Mouse (Mus musculus) midbrain, embryonic 15.5 days (tissue): ENCODE measurements at regions not wholly inside any gene's neighbourhood (a gene's known extent, or its start where the extent isn't known, plus 50 kb on each side); places are given as distances from the start of the nearest gene placed in this dataset.
A peak's percentile ranks its signal among the peaks of the same experiment; 100 is the strongest.

Experiments
- ATAC-seq: fragments of 200-750 bp; cut with Nextera tagmentation; replicated peaks from 2 replicates; pipeline ENCODE4 v1.8.0; 2017; ENCODE audit warnings: moderate TSS enrichment
- H3K27ac ChIP-seq: fragments of 300-500 bp; sonication (generic); 2 replicates; pipeline ENCODE4 v1.5.1; 2015; ENCODE audit warnings: mild to moderate bottlenecking, inconsistent platforms
- H3K27me3 ChIP-seq: fragments of 300-500 bp; sonication (generic); replicated peaks from 2 replicates; pipeline ENCODE4 v1.6.1; 2015; ENCODE audit warnings: inconsistent platforms
- H3K36me3 ChIP-seq: fragments of 300-500 bp; sonication (generic); replicated peaks from 2 replicates; pipeline ENCODE4 v1.6.1; 2015; ENCODE audit warnings: inconsistent platforms
- H3K4me1 ChIP-seq: fragments of 300-500 bp; sonication (generic); 2 replicates; pipeline ENCODE4 v1.6.1; 2015; ENCODE audit warnings: inconsistent platforms
- H3K4me2 ChIP-seq: fragments of 300-500 bp; sonication (generic); 2 replicates; pipeline ENCODE4 v1.6.1; 2015; ENCODE audit warnings: inconsistent platforms, mild to moderate bottlenecking, moderate library complexity
- H3K4me3 ChIP-seq: fragments of 300-500 bp; sonication (generic); 2 replicates; pipeline ENCODE4 v1.5.1; 2015; ENCODE audit warnings: mild to moderate bottlenecking, inconsistent platforms
- H3K9ac ChIP-seq: fragments of 300-500 bp; sonication (generic); 2 replicates; pipeline ENCODE4 v1.6.1; 2015; ENCODE audit warnings: mild to moderate bottlenecking, inconsistent platforms
- H3K9me3 ChIP-seq: fragments of 300-500 bp; sonication (generic); 2 replicates; pipeline ENCODE4 v1.6.1; 2016; ENCODE audit warnings: inconsistent platforms
- WGBS: fragments of 180-500 bp; shearing (Covaris S2); methylation state at CpG from one replicate; pipeline ENCODE4 v1.1.7; 2015; ENCODE audit warnings: mixed read lengths; 5-methylcytosine and 5-hydroxymethylcytosine counted together

DNA sequence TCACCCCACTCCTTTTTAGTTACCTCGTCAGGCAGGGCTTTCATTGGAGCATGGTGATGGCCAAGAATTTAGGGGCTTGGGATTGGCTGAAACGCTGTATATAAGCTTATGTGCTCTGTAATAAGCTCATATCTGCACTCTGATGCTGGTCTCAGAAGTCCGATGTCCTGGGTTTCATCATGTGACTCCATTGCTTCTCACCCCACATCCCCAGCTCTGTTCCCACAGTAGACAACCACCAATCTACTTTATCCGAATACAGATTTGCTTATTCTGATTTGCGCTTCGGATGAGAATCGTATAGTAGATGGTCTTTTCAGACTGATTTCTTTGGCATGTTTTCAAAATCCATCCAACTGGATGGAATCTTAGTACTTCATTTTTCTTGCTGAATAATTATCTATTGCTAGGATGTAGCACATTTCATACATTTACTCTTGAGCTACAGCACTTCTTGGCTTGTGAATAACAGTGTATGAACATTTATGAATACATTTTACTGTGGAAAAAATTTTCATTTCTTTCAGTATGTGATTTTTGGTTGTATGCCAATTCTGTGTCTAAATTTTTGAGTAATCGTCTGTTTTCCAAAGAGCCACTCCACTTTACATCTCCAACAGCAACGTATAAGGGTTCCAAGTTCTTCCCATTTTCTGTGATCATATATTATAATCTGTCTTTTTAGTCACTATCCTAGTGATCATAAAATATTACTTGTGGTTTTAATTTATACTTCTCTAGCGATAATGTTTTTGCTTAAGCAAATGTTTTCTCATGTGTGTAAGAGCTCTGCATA is 185.7 kb downstream of the Hace1 start:
- H3K9ac ChIP-seq: no peak overlapping the region
- 88% methylated on average over 10 of the region's 10 CpGs for WGBS
- no peak for ATAC-seq
- H3K4me3 ChIP-seq: no peak overlapping the region
- no peaks in the 10 kb centered on the region for H3K9me3 ChIP-seq
- H3K4me1 ChIP-seq: no peaks in the 10 kb centered on the region
- no peak overlapping the region for H3K27ac ChIP-seq
- H3K36me3 ChIP-seq: no peaks in the 10 kb centered on the region
- H3K27me3 ChIP-seq: no peaks in the 10 kb centered on the region
- no peak overlapping the region for H3K4me2 ChIP-seq

DNA sequence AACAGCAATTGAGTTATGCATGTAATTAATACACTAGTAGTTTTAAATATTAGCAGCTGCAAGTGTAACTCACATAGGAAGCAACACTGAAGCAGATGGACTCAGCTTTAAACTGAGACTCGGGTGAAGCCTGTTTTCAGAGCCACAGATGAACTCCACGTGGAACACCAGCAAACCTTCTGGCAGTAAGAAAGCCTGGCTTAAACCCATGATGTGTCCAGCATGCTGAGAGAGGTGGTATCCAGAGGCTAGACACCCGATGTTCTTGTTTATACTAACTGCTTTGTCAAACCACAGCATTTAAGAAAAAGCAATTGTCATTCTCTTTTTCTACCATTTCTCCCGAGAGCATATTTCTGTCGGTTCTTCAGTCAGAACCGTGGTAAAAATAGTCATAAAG is 202.1 kb downstream of the Hace1 start:
- Histone ChIP-seq H3K27me3 (no peaks in the 10 kb centered on the region), H3K4me2 (no peak overlapping the region), H3K9me3 (no peaks in the 10 kb centered on the region), H3K4me3 (no peak overlapping the region), H3K9ac (no peak overlapping the region), H3K36me3 (no peaks in the 10 kb centered on the region), H3K27ac (no peak overlapping the region), H3K4me1 (0 out of 2 replicates have a peak, but pooled peaks cover 11% of the 10 kb centered on the region)
- no peak for ATAC-seq
- WGBS: 15% methylated on average over 6 of the region's 6 CpGs

DNA sequence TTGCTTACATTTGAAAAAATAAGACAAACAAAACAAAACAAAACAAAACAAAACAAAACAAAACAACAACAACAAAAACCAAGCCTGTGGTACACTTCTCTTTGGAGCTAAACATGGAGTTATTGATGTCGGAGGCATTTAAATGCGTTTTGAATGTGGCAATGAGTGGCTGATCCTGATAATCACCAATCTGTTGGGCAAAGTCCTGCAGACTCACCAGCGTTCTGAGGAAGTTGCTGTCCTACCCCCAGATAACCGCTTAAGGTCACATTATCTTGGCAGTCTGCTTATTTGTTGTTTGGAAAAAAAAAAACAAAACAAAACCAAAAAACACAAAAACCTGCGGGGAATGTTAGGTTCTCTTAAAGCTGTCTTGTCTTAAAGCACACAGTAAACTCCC is 205.4 kb downstream of the Hace1 start:
- no peak overlapping the region for H3K4me2 ChIP-seq
- H3K36me3 ChIP-seq: no peaks in the 10 kb centered on the region
- ATAC-seq: no peak
- 0 out of 2 replicates have a peak, but pooled peaks cover 11% of the 10 kb centered on the region for H3K4me1 ChIP-seq
- no peaks in the 10 kb centered on the region for H3K9me3 ChIP-seq
- 42% methylated on average over 5 of the region's 5 CpGs for WGBS
- H3K9ac ChIP-seq: no peak overlapping the region
- H3K4me3 ChIP-seq: no peak overlapping the region
- H3K27ac ChIP-seq: no peak overlapping the region
- H3K27me3 ChIP-seq: no peaks in the 10 kb centered on the region

DNA sequence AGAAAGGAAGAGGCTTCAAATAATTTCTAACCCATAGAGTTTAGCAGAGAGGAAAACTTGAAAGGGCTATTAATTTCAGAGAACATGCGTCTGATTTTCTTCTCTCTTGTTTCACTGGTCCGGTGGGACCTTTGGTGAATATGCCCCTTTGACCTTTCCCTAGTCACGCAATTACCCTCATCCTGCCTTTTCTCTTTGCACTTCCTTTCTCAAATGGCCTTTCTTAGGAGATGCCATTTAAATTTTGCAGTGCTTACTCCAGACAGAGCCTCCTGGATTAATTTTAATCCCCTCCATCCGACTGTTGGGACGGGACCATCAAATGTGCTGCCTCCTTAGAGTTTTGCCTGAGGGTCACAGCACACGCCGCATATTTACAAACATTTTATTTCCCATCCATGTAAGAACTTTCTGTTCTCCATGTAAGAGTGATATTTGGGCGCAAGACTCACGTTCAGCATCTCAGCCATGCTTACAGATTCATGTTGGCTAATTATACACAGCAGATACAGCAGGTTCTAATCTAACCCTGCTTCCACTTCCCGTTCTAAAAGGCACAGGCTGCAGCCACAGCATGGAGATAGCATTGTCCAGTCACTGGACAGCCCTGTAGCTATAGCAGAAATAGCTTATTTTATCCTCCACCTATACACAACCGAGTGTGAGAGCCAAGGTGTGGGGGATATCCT is 206.0 kb downstream of the Hace1 start:
- Histone ChIP-seq H3K4me1 (0 out of 2 replicates have a peak, but pooled peaks cover 11% of the 10 kb centered on the region), H3K27ac (no peak overlapping the region)
- WGBS: 14% methylated on average over 11 of the region's 11 CpGs

DNA sequence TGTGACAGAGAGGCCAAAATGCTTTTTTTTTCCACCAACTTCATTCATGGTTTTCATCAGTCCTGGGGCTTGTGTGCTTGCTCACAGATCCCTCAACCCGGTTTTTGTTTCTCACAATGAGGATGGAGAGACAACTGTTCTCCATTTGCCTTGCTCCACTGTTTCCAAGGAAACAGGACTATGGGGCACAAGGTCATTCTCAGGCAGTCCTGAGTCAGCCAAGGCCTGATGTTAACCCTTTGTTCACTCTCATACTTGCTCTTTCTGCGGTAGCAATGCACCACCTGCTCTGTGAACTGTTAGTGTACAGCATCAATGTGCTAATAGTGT is 206.5 kb downstream of the Hace1 start:
- 0 out of 2 replicates have a peak, but pooled peaks cover 11% of the 10 kb centered on the region for H3K4me1 ChIP-seq
- H3K4me2 ChIP-seq: no peak overlapping the region
- no peaks in the 10 kb centered on the region for H3K27me3 ChIP-seq
- H3K27ac ChIP-seq: no peak overlapping the region
- no peak overlapping the region for H3K4me3 ChIP-seq
- WGBS: 6% methylated on average over 2 of the region's 2 CpGs
- no peaks in the 10 kb centered on the region for H3K9me3 ChIP-seq
- peak; percentile 43; the same call in 1 of the 2 replicates for ATAC-seq
- H3K36me3 ChIP-seq: no peaks in the 10 kb centered on the region
- no peak overlapping the region for H3K9ac ChIP-seq

More for the DNA sequence above, 206.0 kb downstream of the Hace1 start:
- no peak overlapping the region for H3K9ac ChIP-seq
- H3K4me2 ChIP-seq: no peak overlapping the region
- H3K9me3 ChIP-seq: no peaks in the 10 kb centered on the region
- no peaks in the 10 kb centered on the region for H3K36me3 ChIP-seq
- H3K4me3 ChIP-seq: no peak overlapping the region
- peak; percentile 27; the same call in 1 of the 2 replicates for ATAC-seq
- H3K27me3 ChIP-seq: no peaks in the 10 kb centered on the region

DNA sequence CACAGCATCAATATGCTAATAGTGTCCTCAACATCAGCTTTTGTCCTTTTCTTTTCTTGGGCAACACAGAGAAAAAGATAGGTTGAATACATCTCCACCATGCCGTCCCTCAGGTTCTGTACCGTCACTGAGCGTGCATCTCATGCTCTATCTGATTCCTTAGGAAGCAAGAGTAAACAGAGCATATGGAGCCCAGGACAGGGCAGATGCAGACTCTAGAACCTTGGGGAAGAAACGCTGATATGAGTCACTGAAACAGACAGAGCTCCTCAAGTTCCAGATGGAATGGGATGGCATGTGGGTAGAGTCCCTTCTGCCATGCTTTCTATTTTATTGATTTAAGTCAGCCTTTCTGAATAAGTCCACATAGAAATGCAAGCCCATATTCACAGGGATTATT is 206.9 kb downstream of the Hace1 start:
- no peak overlapping the region for H3K4me3 ChIP-seq
- no peak overlapping the region for H3K9ac ChIP-seq
- ATAC-seq: no peak
- no peaks in the 10 kb centered on the region for H3K27me3 ChIP-seq
- no peak overlapping the region for H3K4me2 ChIP-seq
- no peak overlapping the region for H3K27ac ChIP-seq
- no peaks in the 10 kb centered on the region for H3K36me3 ChIP-seq
- 0 out of 2 replicates have a peak, but pooled peaks cover 11% of the 10 kb centered on the region for H3K4me1 ChIP-seq
- H3K9me3 ChIP-seq: no peaks in the 10 kb centered on the region
- 46% methylated on average over 4 of the region's 4 CpGs for WGBS

DNA sequence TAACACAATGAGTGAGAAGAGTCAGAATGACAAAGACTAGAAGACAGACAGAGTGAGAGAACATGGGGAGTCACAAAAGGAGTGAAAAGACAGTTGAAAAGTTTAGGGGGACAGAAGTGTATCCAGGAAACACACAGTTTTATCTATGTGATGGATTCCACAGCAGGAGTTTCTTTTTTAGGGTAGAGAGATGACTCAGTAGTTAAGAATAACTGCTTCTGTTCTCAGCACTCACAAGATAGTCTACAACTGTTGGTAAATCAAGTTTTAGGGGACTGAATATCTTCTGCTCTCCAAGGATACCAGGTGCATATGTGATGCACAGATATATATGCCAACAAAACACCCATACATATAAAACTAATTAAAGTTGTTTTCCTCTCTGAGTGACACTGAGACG is 210.7 kb downstream of the Hace1 start:
- H3K4me1 ChIP-seq: 0 out of 2 replicates have a peak, but pooled peaks cover 6% of the 10 kb centered on the region
- no peak for ATAC-seq
- WGBS: 97% methylated on average over 1 of the region's 1 CpGs

DNA sequence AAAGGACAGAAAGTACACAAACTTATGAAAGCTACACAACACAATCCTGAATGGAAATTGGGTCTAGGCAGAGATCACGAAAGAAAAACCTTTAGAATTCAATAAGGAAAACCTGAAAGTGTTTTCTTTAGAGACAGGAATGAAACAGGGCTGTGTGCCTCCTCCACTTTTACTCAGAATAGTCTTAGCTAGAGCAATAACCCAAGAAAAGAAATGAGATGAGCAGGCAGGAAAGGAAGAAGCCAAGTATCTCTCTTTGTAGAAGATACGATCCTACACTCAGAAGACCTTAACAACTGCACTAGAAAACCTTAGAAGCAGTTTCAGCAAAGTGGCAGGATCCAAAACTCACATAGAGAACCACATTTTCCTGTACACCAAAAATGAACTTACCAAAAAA is 218.0 kb downstream of the Hace1 start:
- Histone ChIP-seq H3K27ac (no peak overlapping the region), H3K27me3 (no peaks in the 10 kb centered on the region), H3K36me3 (no peaks in the 10 kb centered on the region), H3K9ac (no peak overlapping the region), H3K4me3 (no peak overlapping the region), H3K4me2 (no peak overlapping the region), H3K4me1 (no peaks in the 10 kb centered on the region), H3K9me3 (no peaks in the 10 kb centered on the region)
- ATAC-seq: no peak
- WGBS: 85% methylated on average over 2 of the region's 2 CpGs

More for the DNA sequence above, 210.7 kb downstream of the Hace1 start:
- no peak overlapping the region for H3K4me3 ChIP-seq
- no peaks in the 10 kb centered on the region for H3K27me3 ChIP-seq
- no peak overlapping the region for H3K9ac ChIP-seq
- no peaks in the 10 kb centered on the region for H3K36me3 ChIP-seq
- no peaks in the 10 kb centered on the region for H3K9me3 ChIP-seq
- H3K4me2 ChIP-seq: no peak overlapping the region
- H3K27ac ChIP-seq: no peak overlapping the region

DNA sequence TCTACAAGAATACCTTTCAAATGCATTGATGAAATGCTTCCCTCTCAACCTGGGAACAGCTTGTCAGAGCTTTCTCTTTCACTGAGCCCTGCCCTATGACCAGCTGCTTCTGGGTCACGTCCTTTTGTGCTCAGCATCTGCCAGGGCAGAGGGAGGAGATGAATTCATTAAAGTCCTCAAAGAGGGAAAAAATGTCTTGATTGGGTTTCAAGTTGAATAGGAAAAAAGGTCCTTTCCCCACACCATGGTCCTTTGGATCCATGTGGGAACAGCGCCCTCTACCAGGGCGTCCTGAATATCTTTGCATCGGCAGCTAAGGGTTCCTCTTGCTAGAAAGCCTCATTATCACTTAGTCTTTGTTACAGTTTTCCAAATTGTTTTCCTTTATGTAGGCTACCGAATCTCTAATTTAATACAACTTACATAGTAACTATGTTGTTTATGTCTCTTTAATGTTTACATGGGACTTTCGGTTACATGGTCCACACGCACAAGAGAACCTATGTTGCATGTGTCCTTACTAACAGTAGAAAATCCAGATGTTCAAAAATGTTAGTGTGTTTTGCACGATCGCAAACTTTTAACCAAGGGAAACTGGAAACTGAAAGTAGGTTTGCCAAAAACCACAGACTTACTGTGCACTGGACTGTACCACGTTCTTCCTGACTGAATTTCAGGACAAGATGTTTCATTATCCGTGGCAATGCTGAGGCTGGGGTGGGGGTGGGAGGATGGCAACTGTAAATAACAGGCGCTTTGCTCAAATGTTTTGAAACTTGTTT is 222.6 kb downstream of the Hace1 start:
- no peak overlapping the region for H3K9ac ChIP-seq
- no peak overlapping the region for H3K4me2 ChIP-seq
- no peak overlapping the region for H3K27ac ChIP-seq
- H3K4me1 ChIP-seq: no peaks in the 10 kb centered on the region
- H3K4me3 ChIP-seq: no peak overlapping the region
- H3K9me3 ChIP-seq: no peaks in the 10 kb centered on the region
- no peak for ATAC-seq
- no peaks in the 10 kb centered on the region for H3K36me3 ChIP-seq
- 48% methylated on average over 12 of the region's 12 CpGs for WGBS
- no peaks in the 10 kb centered on the region for H3K27me3 ChIP-seq

DNA sequence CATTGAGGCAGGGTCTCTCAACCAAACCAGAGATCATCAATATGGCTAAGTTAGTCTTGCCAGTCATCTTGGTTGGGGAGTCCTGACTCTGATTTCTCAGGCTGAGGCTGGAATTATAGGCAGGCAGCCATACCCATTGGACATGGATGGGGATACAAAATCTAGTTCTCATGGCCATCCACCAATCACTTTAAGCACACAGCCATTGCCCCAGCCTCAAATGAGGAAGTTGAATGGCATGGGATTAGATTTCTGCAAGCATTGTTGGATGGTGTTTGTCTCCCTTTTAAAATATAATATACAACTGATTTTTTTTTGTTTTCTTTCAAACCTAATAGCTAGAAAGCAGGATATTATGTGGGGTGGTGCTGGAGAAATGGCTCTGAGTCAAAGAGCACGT is 223.8 kb downstream of the Hace1 start:
- Histone ChIP-seq H3K36me3 (no peaks in the 10 kb centered on the region), H3K4me2 (no peak overlapping the region), H3K27ac (no peak overlapping the region), H3K27me3 (no peaks in the 10 kb centered on the region), H3K9ac (no peak overlapping the region), H3K9me3 (no peaks in the 10 kb centered on the region), H3K4me3 (no peak overlapping the region), H3K4me1 (no peaks in the 10 kb centered on the region; the same call in 1 of the 2 replicates)
- no peak for ATAC-seq
- WGBS: 74% methylated on average over 1 of the region's 1 CpGs

DNA sequence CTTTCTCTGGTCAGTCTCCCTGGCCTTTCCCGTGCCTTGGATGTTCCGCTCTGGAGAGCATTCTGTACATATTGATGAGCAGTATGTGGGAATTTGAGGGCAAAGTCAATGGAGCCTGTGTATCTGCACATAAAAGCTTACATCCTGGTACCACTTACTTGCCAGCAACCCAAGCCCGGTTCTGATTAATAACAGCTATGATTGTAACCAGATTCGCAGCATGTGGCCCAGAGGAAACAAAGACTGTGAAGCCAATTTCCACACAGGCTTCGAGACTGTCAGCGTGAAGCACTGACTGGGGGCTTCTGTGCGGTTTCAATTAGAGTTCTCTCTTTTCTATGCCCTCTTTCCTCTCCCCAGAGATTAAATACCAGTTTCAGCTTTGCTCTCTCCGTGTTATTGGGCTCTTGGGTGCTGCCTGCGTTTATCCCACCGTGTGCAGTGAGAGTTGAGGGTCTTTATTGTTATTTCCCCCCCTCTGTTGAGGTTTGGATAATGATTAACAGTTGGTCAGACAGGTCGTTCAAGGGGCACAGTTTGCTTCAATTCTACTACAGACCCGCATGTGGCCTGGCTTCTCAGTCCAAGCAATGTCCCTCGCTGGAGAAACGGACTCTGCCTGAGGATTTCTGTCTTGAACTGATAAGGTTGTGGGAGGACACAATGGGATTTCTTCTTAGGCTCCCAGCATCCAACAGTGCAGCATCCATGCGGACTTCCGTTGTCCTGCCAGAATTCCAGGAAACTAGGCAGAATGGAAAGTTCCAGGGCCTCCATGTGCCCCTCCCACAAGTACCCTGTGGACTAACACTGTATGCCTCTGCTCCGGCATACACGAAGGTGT is 229.6 kb downstream of the Hace1 start:
- H3K27me3 ChIP-seq: no peaks in the 10 kb centered on the region
- no peak overlapping the region for H3K4me2 ChIP-seq
- H3K9me3 ChIP-seq: no peaks in the 10 kb centered on the region
- H3K36me3 ChIP-seq: no peaks in the 10 kb centered on the region
- peak; percentile 50 for ATAC-seq
- 38% methylated on average over 18 of the region's 18 CpGs for WGBS
- no peak overlapping the region for H3K9ac ChIP-seq
- no peak overlapping the region for H3K4me3 ChIP-seq
- H3K27ac ChIP-seq: peak overlapping the region; percentile 10; the same call in 1 of the 2 replicates
- H3K4me1 ChIP-seq: peaks cover 12% of the 10 kb centered on the region
